Mouse (Mus musculus) ovary, adult 18-20 months (tissue): ENCODE results near the gene Fam129b.
A peak's percentile ranks its signal among the peaks of the same experiment; 100 is the strongest.

Experiments
- DNase-seq: peaks from one replicate; pipeline ENCODE4 v3.0.0; 2022; ENCODE audit warnings: low spot score, mixed read lengths

Fam129b gene

GRCm38 (mm10) chr2:32859622-32860012 lies 16.3 kb upstream of the Fam129b start:
- DNase-seq: no peak

- no peak for DNase-seq
Observed at GRCm38 (mm10) chr2:32860799-32861198, 15.1 kb upstream of the Fam129b start.

- DNase-seq: no peak
Observed at GRCm38 (mm10) chr2:32863317-32863716, 12.6 kb upstream of the Fam129b start.

GRCm38 (mm10) chr2:32864755-32865154 lies 11.2 kb upstream of the Fam129b start:
- no peak for DNase-seq

DNA sequence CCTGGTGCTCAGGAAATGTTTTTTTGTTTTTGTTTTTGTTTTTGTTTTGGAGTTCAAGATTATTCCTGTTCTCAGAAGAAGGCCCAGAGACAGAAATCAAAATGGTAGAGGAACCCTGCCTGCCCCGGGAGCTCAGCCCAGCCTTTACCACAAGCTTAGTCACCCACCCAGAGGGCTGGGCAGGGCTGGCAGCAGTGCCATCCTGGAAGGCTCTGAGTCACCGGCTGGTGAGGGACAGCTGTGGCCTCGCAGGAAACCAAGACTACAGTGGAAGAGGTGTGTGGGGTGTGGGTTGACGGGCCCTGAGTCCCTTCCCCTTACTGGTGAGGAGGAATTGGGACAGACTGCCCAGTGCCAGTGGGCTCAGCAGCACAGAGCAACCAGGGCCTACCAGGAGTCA lies 8.6 kb upstream of the Fam129b start:
- DNase-seq: no peak

DNA sequence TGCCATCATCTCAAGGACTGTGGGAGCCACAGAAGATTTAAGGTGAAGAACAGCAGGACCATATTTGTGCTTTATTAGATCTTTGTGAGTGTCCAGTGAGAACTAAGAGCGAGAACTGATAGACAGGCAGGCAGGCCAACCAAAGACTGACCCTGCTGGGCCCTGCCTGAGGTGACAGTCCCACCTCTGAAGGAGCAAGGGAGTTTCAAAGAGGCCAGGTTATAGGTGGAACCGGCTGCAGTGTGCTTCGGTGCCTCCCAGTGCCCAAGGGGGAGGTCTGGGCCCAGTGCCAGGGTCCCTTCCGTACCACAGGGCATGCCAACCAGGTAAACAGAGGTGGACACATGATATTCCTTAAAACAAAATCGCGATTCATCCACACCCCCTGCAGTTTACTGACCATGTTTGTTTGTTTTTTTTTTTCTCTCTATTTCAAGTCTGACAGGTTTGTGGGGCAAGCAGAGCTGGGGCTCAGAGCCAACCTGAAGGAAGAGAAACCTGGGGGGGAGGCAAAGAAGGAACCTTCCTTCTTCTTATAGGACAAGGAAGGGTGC lies 6.1 kb upstream of the Fam129b start:
- DNase-seq: no peak

GRCm38 (mm10) chr2:32870275-32871100 lies 5.4 kb upstream of the Fam129b start:
- no peak for DNase-seq

DNA sequence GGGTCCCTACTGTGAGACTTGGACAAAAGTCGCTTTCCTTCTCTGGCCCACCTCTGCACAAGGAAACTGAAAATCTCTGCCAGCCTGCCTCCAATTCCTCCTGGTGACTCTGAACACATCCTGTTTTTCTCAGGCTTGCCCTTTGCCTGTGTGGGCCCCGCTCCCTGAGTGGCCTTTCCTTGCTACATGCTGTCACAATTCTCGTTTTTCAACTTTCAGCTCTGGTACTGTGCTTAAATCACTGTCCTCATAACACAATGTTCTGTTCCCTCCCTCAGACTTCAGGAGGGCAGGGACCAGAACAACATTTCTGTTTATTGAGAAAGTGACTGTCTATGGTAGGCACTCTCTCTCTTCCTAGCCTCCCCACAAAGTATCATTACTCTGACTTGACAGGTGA lies 1.8 kb upstream of the Fam129b start:
- no peak for DNase-seq

DNA sequence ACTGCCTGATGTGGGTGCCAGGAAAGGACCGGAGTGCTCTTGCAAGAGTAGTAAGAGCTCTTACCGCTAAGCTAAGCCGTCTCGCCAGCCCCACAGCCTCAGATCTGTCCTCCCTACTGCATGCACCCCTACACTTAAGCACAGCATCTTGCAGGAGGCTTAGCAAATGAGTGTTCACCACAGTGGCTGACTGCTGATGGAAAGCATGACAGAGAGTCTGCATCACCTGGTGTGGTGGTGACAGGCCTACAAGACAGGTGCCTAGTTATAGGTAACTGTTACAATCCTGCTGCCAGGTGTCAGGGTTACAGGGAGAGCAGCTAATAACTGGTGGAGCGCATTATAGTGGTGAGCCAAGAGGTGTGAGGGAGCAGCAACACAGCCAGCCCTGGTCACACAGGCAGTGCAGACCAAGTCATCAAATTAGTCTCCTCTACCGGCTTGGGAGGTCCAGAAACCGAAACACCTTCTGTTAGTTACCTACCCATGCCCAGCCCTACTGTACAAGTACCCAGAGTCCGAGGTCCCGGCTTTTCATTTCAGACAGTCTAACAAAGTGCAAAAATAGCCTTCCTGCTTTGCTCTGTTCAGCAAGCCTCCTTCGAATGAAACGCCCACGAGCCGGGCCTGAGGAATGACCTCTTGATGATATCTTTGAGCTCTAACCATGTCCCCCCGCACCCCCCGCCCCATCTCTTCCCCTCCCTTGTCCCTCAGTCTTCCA lies 801 bp upstream of the Fam129b start:
- no peak for DNase-seq

DNA sequence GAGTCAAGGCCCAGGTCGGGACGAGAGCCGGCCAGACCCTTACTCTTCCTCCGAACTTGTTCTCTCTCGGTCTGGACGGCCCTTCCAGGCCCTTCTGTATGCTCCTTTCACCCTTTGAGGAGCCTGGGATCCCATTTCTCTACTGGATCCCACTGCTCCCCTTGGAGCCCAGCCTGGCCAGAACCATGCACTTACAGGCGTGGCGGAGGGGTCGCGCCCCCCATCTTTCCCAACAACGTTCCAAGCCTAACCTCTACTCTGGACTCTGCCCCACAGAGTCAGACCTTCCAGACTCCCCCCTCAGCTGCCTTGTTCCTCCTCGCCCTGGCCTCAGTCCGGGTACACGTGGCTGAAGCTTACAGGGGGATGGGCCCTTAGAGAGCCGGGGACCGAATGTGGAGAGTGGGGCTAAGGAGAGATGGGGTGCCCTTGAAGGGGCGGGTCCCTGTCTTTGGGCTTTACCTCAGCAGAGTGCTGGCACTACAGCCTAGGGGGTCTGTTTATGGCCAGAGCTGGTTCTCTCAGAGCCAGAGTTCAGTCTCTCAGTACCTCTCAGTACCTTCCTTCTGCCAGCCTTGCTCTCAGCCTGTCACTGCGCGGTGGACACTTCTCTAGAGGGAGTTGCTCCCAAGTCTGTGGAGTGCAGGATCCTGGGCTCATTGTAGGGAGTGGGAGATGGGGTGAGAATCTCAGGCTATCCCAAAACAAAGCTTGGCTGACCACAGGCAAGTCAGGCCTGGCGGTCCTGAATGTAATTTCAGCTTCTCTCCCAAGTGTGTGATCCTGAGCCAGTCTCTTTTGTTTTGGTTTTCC lies 782 bp downstream of the Fam129b start:
- no peak for DNase-seq

DNA sequence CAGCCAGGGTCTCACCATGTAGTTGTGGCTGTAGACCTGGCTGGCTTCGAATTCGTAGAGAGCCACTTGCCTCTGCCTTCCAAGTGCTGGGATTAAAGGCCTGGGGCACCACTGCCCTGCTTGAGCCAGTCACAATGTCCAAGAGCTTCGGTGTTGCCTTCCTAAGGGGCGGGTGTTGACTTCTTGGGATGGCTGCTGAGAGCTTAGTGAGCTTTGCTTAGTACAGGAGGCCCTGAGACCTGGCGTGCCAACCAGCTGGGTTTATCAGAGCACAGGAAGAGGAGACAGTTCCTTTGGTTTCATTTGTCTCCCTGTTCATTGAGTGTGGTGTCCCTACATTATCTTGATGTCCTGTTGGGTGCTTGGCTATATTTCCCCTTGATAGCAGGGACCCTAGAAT lies 1.4 kb downstream of the Fam129b start:
- no peak for DNase-seq

- no peak for DNase-seq
Observed at GRCm38 (mm10) chr2:32877761-32878393, 2.0 kb downstream of the Fam129b start.

GRCm38 (mm10) chr2:32878396-32878795 lies 2.5 kb downstream of the Fam129b start:
- no peak for DNase-seq

- DNase-seq: no peak
Observed at GRCm38 (mm10) chr2:32879593-32879992, 3.7 kb downstream of the Fam129b start.

DNA sequence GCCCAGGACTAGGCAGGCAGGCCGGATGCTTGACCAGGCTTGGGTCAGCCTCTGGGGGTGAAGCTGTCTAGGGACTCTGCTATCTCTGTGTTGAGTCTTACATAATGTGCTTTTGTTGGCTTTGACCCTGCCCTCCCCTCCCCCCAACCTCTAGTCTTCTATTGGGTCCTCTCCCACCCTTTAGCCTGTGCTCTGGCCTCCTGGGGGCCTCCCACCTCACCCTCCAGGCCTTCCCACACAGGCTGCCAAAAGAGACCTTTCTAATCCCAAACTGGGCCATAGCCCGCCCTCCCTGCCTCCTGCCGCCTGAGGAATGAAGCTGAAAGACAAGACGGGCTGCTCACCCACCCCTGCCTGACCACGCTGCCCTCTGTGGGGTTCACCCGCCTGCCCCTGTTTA lies 5.1 kb downstream of the Fam129b start:
- DNase-seq: no peak

GRCm38 (mm10) chr2:32881723-32882122 lies 5.8 kb downstream of the Fam129b start:
- DNase-seq: peak; percentile 44

DNA sequence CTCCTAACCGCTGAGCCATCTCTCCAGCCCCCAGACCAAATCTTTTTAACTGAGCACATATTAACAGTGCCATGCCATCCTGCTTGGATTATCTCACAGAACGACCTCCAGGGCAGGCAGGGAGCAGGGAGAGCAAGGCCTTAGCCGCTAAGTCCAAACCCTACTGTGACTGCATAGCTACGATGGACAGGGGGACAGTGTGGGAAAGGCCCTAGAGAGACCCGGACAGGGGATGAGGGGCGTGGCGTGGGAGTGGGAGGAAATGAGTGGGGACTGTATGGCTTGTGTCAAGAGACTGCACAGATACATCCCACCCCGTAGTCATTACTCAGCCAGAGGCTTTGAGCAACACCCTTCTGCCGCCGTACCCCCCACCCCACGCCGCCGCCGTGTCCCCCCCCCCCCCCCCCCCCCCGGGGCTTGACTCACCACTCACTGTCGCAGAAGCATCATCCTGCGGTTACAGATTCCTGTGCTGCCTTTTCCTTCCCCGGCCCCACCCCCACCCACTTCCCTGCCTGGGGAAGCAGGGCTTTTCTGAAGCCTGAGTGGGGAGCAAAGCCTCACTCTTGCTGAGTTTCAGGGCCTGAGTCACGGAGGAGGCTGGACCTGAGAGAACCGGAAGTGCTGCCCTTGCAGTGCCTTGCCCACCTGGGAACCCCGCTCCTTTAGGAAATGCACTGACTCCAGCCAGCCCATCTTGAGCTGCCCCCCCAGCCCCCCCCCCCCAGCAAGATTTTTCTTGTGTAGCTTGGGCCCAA lies 6.5 kb downstream of the Fam129b start:
- DNase-seq: no peak

GRCm38 (mm10) chr2:32884745-32885144 lies 8.8 kb downstream of the Fam129b start:
- no peak for DNase-seq

DNA sequence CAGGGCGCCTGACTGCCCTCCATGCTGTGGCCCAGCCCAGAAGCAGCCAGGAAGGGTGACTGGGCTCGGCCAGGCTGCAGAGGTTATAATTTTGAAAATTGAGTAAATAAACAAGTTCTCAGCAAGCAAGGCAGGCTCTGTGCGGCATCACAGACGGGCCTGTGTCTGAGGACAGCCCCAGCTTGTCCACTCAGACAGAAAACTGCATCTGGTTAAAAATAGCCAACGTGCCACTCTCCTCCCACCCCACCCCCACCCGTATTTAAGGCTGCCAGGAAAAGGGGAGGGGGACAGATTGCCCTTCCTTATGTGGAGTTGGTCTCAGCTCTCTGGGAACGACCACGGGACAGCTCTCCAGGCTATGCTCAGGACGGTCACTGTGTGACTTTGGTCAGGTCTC lies 12.1 kb downstream of the Fam129b start:
- DNase-seq: no peak

- no peak for DNase-seq
Observed at GRCm38 (mm10) chr2:32888551-32888950, 12.6 kb downstream of the Fam129b start.

- no peak for DNase-seq
Observed at GRCm38 (mm10) chr2:32890280-32890679, 14.4 kb downstream of the Fam129b start.
